Mouse (Mus musculus): ENCODE data around the gene Gas2.

Gas2 gene

DNA sequence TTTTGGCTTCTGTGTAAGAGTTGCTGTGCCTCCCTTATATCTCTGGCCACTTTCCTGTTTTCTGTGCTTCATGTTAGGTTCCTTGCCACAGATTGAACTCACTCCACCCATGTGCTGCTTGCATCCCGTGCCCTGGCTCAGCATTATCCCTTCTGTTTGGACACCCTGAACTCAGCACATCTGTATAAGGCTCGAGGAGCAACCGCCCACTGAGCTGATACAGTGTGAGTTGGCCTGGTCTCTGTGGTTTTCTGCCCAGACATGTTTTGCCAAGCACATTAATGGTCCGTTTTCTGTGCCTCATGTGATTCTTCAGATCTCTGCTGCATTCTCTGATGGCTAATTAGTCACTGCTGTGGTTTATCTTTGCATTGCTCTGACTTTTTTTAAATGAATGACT is 105.8 kb downstream of the Gas2 start:
- DNase-seq (ENCODE audit: low spot score): no peak

DNA sequence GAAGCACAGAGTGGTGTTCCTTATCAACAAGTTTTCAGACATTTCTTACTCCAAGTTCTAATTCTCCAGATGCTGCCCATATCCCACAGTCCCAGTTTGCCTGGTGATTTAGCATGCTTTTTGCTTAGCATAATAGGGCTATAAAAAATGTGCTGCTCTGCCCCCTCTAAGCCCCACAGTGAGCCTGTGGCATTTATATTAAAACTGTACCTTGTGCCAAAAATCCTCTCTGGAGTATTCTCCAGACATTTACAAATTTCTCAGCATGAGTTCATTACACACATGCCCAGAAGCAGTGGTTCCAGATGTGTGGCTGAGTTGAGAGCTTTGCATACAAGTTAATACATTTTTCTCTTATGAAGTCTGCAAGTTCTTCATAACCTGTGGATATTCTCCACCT is 107.6 kb downstream of the Gas2 start:
- no peak for DNase-seq (ENCODE audit: low spot score)

DNA sequence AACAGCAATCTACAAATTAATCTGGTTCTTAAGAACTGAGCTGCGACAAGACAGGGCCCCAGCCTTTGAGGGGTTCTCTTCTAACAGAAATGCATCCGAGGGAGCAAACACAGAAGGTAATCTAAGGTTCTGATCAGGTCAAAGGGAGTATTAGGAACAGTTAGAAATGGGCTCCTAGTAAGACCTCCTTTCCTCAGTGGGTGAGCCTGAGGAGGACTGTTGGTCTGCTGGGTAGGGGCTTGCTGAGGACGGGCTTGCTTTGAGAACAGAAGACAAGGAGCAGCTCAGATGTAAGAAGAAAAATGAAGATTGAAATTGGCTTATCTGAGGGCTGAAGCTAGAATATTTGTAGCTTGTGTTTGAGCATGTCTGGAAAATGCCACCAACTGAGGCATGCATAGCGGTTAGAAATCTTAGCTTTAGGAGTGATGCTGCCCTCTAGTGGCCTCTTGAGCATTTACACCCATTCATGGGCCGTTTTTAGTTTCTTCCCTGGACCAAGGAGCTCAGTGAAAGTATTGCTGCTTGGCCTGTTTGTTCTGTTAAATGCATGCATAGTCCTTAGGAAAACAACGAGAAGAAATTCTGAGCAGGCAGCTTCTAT is 110.5 kb downstream of the Gas2 start:
- peak; percentile 86 for DNase-seq (ENCODE audit: low spot score)

DNA sequence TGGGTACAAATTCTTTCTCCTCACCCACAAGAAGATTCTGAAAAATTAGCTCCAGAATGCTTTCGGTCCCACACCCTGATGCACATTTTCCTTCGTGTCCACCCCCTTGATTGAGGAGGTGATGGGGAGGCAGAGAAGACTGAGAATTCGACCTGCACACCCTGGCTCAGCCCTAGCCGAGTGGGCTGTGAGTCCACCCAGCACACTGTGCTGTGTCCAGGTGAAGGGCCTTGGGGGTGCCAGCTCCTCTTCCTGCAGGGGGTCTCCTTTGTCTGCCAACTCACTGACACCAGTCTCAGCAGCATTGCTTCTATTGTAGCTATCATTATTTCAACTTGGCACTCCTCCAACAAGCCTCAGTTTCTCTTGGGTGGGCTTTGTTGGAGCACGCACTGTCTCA is 111.3 kb downstream of the Gas2 start:
- DNase-seq (ENCODE audit: low spot score): no peak

DNA sequence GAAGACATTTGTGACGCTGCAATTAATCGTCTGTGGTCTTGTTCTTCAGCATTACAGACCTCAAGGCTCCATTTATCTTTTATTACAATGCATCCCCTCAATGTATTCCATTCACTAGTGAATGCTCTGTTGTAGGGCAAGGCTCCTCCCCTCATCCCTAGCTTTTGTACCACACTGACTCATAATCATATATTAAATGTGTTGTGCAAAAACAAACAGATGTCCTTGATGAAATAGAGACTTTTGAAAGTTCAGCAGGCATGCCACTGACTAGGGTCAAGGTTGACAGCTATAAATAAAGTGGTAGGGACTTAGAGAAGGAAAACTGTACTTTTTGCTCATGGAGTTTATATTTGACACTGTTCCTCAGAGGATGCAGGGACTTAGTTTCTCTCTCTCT is 111.7 kb downstream of the Gas2 start:
- no peak for DNase-seq (ENCODE audit: low spot score)

DNA sequence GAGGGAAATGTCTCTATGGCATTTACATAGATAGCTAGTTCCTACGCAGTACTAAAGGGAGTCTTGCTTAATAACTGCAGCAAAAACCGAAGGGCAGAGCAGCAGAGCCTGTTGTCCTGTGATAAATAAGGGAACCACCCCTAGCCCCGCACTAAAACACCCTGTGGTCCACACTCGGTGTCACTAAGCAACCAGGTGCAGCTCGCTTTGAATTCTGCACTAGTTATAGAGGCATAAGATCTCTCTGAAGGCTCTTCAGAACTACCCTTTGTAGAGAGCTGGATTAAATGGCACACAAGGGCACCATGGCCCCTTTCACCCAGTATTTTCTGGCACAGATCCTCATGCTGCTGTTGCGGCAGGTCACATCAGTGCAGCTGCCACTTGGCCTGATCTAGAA is 113.4 kb downstream of the Gas2 start:
- DNase-seq (ENCODE audit: low spot score): no peak

DNA sequence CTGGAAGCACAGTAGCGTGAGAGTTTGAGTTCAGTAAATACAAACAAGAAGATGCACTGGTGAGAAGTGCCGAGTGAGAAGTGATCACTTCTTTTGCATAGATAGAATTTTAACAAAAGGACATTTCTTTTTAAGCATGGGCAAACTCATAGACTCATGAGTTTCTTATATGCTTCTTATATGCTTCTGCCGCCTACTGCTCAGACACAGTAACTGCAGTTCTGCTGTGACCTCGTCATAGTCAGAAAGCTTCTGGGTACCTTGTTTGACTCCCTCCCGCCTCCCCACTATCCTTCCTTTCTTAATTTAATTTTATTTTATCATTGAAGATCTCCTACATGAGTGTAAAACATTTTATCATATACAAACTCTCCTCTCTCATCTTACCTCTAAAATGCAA is 117.5 kb downstream of the Gas2 start:
- peak; percentile 34 for DNase-seq (ENCODE audit: low spot score)

DNA sequence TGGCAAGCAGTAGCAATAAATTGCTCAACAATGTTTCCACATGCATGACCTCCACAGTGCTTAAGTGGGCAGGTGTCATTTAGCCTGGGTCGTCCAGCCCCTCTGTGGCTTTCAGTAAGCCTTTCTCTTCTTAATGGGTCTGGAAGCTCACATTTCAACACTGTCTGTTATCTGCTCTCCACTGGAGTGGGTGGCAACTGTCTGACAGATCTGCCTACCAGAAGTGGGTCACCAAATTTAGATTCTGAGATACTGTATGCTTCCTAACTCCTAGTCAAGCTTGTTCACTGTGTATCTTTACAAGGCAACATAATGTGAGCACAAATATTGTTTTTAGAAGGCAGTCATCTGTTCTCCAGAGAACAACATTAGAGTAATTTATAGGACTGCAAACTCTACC is 120.5 kb downstream of the Gas2 start:
- no peak for DNase-seq (ENCODE audit: low spot score)

DNA sequence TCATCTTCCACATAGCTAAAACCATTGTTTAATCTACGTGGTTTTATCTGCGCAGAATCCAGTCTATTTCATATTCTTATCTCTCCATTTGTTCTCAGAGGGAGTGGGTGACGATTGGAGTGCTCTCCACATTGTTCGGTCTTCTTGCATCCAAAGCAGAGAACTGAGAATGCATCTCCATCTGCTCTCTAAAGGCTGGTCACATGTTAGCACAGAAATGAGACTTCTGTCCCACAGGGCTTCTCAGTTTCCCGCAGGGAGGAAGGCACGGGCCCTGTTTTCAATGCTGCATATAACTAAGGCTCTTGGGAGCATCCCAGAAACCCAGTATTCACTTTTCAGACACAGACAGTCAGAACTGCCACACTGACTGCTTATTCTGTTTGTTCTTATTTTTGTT is 123.9 kb downstream of the Gas2 start:
- DNase-seq (ENCODE audit: low spot score): no peak

DNA sequence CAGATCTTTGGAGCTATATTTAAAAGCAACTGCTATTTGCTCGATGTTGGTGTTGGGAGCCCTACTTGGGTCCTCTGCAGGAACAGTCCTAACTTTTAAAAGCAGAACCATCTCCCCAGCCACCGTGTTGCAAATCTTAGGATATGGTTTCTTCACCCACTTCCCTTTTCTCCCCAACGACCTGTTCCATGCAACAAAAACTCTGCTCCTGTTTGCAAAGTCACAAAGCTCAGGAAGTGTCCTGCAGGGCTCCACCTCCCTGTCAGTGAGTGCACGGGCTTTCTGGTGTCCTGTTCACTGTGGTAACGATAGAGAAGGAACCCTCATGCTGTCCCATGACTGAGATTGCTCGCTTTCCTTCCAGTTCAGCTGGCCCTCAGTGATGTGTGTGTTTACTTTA is 125.1 kb downstream of the Gas2 start:
- DNase-seq (ENCODE audit: low spot score): no peak

DNA sequence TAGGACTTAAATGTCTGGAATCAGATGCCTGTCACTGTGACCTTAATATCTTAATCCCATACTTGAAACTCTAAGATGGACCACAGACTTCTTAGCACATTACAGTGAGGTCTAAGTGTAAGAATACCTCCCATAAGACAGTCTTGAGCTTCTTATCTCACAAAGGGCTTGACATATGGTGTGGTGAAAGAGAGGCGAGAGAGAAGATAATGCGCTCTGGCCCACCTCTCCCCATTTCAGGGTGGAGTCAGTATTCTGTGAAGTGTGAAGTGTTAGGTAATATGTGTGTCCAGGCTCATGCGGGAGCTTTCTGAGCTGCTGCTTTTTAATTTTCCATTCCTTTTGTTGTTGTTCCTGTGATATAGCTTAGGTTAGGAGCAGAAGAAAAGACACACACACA is 129.2 kb downstream of the Gas2 start:
- no peak for DNase-seq (ENCODE audit: low spot score)

DNA sequence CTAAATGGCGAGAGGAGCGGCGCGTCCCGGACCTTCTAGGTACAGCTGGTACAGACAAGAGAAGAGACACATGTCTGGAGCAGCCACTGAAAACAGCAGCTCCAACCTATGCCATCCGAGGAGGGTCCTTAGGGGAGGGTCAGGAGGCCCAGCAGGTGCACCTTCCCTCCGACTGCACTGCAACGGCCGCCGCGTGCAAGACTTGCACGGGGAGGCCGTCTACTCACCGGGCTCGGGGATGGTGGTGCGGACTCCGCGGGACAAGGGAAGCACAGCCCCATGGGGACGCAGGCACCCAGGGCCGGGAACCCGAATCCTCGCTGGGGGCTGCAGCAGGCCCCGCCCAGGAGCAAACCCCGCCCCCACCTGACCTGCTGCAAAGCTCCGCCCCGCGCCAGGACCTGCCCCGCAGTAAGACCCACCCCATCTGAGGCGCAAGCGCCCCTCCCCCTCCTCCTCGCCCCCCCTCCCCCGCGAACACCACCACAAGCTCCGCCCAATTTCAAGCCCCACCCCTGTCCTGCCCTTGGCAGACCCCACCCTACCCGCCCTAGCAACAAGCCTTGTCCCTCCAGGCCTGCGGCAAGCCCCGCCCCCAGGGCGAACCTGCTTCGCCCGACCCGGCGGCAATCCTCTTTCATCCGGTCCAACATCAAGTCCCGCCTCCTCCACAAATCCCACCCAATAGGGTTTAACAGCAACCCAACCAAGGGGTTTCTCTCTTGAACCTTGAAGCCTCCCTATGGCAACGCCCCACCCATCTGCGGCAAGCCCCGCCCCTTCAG is 143.9 kb downstream of the Gas2 start, which contains the start of gene Svip:
Svip (minus strand) TSS at position 508 of the 785 bp plus-strand sequence.
- peak; percentile 92 for DNase-seq (ENCODE audit: low spot score)

DNA sequence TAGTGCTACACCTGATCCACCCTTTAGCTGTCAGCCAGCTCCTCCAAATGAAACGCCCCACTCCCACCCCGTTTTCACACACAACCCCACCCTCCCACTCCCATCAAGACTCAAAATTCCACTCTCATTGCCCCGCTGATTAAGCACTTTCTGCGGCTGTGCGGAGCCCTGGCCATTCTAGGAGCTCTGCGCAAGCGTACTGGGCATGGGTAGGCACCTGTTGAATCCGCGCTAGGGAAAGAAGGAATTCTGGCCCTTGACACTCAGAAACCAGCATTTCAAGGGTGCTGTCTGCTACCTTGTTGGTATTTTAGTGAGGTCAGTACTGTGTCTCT is 144.4 kb downstream of the Gas2 start:
- DNase-seq (ENCODE audit: low spot score): no peak

DNA sequence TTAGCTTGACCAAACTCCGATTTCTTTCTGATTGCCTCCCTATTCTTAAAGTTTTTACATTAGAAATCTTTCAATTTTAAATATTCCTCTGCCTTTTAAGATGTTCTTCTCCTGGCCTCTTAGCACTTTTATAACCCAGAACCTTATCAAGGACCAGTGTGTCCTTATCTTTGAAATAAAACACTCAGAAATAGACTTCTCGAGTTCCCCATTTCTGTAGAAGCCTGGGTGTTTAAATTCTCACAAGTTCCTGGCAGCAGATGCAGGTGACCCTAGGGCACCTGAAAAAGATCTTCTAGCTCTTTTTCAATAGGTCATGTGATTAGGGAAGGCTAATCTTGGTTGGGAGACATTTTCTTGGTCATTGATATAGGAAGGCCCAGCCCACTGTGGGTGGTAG is 145.3 kb downstream of the Gas2 start:
- no peak for DNase-seq (ENCODE audit: low spot score)

DNA sequence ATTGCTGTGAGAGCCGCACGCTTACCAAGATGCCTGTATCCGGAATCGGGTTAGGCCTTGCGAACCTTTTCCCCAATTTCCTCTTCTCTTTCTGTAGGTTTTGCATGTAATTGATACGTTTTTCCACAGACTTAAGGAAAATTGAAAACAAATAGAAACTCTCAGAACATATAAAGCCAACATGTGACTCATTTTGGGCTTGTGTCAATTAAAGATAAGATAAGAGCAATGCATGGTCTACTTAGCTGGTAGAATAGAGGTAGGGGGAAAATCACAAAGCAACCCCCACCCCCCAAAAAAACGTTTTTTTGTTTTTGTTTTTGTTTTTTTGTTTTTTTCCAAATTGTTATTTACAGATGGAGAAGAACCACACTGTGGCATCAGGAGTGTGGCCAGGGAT is 151.6 kb downstream of the Gas2 start:
- DNase-seq (ENCODE audit: low spot score): no peak

DNA sequence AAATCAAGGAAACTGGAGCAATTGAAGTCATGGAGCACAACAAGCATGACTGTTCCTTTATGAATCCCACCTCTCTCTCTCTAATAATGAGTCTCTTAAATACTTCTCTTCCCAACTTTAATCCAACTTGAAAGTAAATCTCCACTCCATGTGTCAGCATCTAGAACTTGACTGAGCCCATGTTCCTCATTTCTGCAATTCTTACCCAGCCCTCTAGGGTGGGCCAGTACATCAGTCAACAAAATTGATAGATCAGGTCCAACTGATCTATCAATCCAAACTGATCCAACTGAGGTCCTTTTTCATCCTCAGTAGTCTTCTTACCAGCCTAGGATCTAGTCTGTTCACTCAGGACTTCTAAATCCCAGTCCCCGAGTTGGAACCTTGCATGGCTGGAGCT is 153.4 kb downstream of the Gas2 start:
- no peak for DNase-seq (ENCODE audit: low spot score)

DNA sequence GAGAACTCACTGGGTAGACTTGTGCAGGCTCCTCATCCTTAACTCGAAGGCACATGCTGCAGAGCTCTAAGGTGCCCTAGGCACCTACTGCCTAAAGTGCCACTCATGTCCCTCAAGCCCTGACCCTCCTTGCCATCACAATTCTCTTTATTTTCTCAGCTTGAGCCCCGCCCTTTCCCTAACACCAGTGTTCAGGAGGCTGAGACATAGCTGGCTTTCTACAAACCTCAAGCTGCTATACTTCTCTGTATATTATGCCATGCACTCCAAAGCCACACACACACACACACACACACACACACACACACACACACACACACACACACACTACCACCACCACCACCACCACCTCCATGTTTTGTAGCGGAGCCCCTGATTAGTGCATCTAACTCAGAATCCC is 153.8 kb downstream of the Gas2 start, which contains the start of gene 1700015G11Rik:
1700015G11Rik (minus strand) TSS at position 101 of the 400 bp plus-strand sequence.
- DNase-seq (ENCODE audit: low spot score): no peak

DNA sequence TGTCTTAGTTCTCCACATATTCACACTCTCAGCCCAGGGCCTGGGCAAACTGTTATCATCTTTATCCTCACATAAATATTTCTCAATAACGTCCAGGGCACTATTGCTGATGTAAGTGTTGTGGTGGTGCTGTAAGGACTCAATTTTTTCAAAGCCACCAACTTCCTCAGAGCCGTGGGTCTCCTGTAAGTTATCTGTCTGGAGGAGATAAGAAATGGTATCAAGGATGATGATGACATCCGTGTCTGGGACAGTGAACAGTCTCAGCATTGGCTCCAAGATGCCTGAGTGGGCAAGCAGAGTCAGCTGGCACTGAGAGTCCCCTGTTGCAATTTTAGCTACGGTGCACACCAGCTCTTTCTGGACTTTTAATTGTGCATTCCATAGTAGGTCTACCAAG is 160.2 kb downstream of the Gas2 start:
- no peak for DNase-seq (ENCODE audit: low spot score)

DNA sequence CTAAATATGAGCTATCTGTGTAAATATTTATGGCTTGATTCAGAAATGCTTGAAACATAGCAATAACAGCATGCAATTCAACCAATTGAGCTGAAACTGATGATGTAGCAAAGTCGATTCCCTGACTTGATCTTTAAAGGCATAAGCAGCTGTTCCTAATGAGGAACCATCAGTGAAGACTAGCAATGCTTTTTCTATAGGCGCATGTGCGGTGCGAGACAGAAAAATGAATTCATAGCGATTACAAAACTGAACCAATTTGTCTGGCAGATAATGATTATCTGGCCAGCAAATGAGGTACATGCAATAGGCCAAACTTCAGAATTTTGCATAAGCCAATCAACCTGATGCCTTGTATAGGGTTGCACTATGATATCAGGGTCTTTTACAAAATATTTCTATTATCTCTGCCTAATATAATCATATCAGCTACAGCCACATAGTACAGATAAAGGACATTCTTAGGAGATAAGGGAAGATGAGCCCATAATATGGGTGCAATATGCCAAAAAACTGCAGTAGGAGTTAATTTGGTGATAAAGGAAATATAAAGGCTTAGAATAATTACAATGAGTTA is 162.3 kb downstream of the Gas2 start:
- DNase-seq (ENCODE audit: low spot score): no peak

DNA sequence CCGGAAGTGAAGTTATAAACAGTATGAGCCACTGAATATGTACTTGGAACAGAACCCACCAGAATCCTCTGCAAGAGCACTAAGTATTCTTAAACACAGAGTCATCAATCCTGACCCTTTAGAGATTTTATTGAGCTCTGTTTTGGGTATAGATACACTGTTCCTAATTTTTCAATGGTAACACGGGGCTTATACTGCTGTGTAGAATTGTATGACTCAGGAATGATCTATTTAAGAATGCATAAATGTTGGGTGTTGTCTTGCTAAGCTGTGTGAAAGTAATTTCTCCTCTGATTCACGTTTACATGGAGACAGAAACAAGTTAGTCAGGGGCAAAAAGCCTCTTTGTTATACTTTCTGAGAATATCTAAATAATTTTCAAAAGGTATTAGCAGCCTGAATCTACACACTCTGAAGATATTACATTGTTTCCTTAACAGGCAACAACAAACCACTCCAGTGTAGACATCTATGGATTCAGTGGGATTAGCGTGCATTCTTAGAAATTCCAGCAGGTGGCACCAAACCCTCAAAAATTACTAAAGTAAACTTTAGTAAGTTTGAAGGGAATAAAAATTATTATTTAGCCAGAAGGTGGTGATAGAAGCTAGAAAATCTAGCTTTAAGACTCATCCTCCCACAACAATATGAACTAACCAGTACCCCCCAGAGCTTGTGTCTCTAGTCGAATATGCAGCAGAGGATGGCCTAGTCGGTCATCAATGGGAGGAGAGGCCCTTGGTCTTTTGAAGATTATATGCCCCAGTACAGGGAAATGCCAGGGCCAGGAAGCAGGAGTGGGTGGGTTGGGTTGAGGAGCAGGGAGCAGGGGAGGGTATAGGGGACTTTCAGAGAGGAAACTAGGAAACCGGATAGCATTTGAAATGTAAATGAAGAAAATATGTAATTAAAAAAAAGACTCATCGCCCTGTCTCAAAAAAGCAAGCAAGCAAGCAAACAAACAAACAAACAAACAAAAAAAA is 176.1 kb downstream of the Gas2 start:
- DNase-seq (ENCODE audit: low spot score): peak; percentile 88
